Mouse (Mus musculus) gastrocnemius, postnatal 25 days (tissue): ENCODE results near the gene Wnt10a. TPM values are rescaled to one million over a fixed set of nuclear protein-coding genes. Genes with fewer than 3 reads are reported as not detected.

Experiments used
- DNase-seq: peaks from one replicate; pipeline ENCODE4 v3.0.0; 2022
- long read RNA-seq, 2 experiments: library from polyadenylated mRNA; stranded (forward); transcript quantifications; one replicate each; pipeline ENCODE4 v2.0.0; 2021
- total RNA-seq, 2 experiments: library from RNA; stranded (reverse); gene quantifications; 1 replicate in 1 of 2; 2 replicates in 1 of 2; pipeline ENCODE4 v1.2.3; 2021

The Wnt10a gene
- not detected for total RNA-seq
- long read RNA-seq, experiment 1 = 0 reads
- long read RNA-seq, experiment 2 = 0 reads

GRCm38 (mm10) chr1:74791249-74791648, at the start of gene Wnt10a:
TSS of gene Wnt10a (plus strand) at chr1:74791516.
- DNase-seq = no peak

- peak; percentile 80 for DNase-seq
These were observed 44.0 kb upstream of the Wnt10a start for GRCm38 (mm10) chr1:74747335-74747734.

- DNase-seq = peak; percentile 85
These were observed 42.6 kb upstream of the Wnt10a start, which contains the start of gene Prkag3 for GRCm38 (mm10) chr1:74748643-74749271. TSS of gene Prkag3 (minus strand) at chr1:74749221.

- DNase-seq = peak; percentile 79
These were observed 42.0 kb upstream of the Wnt10a start for GRCm38 (mm10) chr1:74749301-74749700.

- DNase-seq = no peak
These were observed 40.6 kb upstream of the Wnt10a start for GRCm38 (mm10) chr1:74750683-74751082.

- no peak for DNase-seq
These were observed 39.2 kb upstream of the Wnt10a start for GRCm38 (mm10) chr1:74752150-74752549.

- no peak for DNase-seq
These were observed 38.5 kb upstream of the Wnt10a start for GRCm38 (mm10) chr1:74752833-74753232.

GRCm38 (mm10) chr1:74753266-74753974, 37.9 kb upstream of the Wnt10a start:
- no peak for DNase-seq

GRCm38 (mm10) chr1:74754175-74754785, 37.0 kb upstream of the Wnt10a start:
- DNase-seq = peak; percentile 88

GRCm38 (mm10) chr1:74759773-74760172, 31.5 kb upstream of the Wnt10a start:
- no peak for DNase-seq

- DNase-seq = no peak
These were observed 28.2 kb upstream of the Wnt10a start for GRCm38 (mm10) chr1:74763081-74763480.

- DNase-seq = no peak
These were observed 20.4 kb upstream of the Wnt10a start for GRCm38 (mm10) chr1:74770727-74771466.

GRCm38 (mm10) chr1:74771467-74771844, 19.9 kb upstream of the Wnt10a start:
- DNase-seq = no peak

- DNase-seq = no peak
These were observed 19.6 kb upstream of the Wnt10a start, which contains the start of gene Wnt6 for GRCm38 (mm10) chr1:74771845-74771930. TSS of gene Wnt6 (plus strand) at chr1:74771892.

- DNase-seq = no peak
These were observed 19.2 kb upstream of the Wnt10a start for GRCm38 (mm10) chr1:74771931-74772620.

- peak; percentile 85 for DNase-seq
These were observed 18.2 kb upstream of the Wnt10a start for GRCm38 (mm10) chr1:74773136-74773535.

GRCm38 (mm10) chr1:74774062-74774461, 17.3 kb upstream of the Wnt10a start:
- no peak for DNase-seq

GRCm38 (mm10) chr1:74775816-74776215, 15.5 kb upstream of the Wnt10a start:
- DNase-seq = no peak

- DNase-seq = no peak
These were observed 12.3 kb upstream of the Wnt10a start for GRCm38 (mm10) chr1:74778934-74779486.

- DNase-seq = no peak
These were observed 9.3 kb upstream of the Wnt10a start for GRCm38 (mm10) chr1:74782045-74782444.

- no peak for DNase-seq
These were observed 7.8 kb upstream of the Wnt10a start for GRCm38 (mm10) chr1:74783554-74783953.
